Mouse (Mus musculus) limb, embryonic 12.5 days (tissue): ENCODE data around the gene Il12rb1. TPM values are rescaled to one million over a fixed set of nuclear protein-coding genes. Genes with fewer than 3 reads are reported as not detected.
A peak's percentile ranks its signal among the peaks of the same experiment; 100 is the strongest.

ENCODE experiments used
- ATAC-seq: fragments of 200-750 bp; cut with Nextera tagmentation; 2 replicates; pipeline ENCODE4 v1.8.0; 2017; ENCODE audit warnings: low read depth, moderate TSS enrichment; ENCODE audit not compliant: insufficient number of reproducible peaks, insufficient read depth, low FRiP score, low TSS enrichment
- H3K27ac ChIP-seq: fragments of 300-500 bp; sonication (generic); 2 replicates; pipeline ENCODE4 v1.5.1; 2016; ENCODE audit warnings: mild to moderate bottlenecking, moderate library complexity
- H3K27me3 ChIP-seq: fragments of 300-500 bp; sonication (generic); 2 replicates; pipeline ENCODE4 v1.6.1; 2016; ENCODE audit warnings: mild to moderate bottlenecking, moderate library complexity
- H3K36me3 ChIP-seq: fragments of 300-500 bp; sonication (generic); 2 replicates; pipeline ENCODE4 v1.6.1; 2016; ENCODE audit warnings: mild to moderate bottlenecking, moderate library complexity
- H3K4me1 ChIP-seq: fragments of 300-500 bp; sonication (generic); replicated peaks from 2 replicates; pipeline ENCODE4 v1.6.1; 2016
- H3K4me2 ChIP-seq: fragments of 300-500 bp; sonication (generic); 2 replicates; pipeline ENCODE4 v1.6.1; 2016; ENCODE audit warnings: mild to moderate bottlenecking, moderate library complexity
- H3K4me3 ChIP-seq: fragments of 300-500 bp; sonication (generic); replicated peaks from 2 replicates; pipeline ENCODE4 v1.5.1; 2016; ENCODE audit warnings: mild to moderate bottlenecking
- H3K9ac ChIP-seq: fragments of 300-500 bp; sonication (generic); replicated peaks from 2 replicates; pipeline ENCODE4 v1.6.1; 2016; ENCODE audit warnings: mild to moderate bottlenecking, moderate library complexity
- H3K9me3 ChIP-seq: fragments of 300-500 bp; sonication (generic); 2 replicates; pipeline ENCODE4 v1.6.1; 2016; ENCODE audit warnings: mild to moderate bottlenecking, moderate library complexity
- WGBS: fragments of 180-500 bp; shearing (Covaris S2); methylation state at CpG from one replicate; pipeline ENCODE4 v1.1.7; 2016; 5-methylcytosine and 5-hydroxymethylcytosine counted together
- polyA plus RNA-seq: library from polyadenylated mRNA; unstranded; fragments of >200 nt; fragmentation: Nextera tagmentation; extraction: Ambion mirVana; gene quantifications from 2 replicates; pipeline ENCODE4 v1.2.1, GENCODE M21; 2016

Il12rb1 gene
- polyA plus RNA-seq, 1 experiment from 2014 or later: not detected

DNA sequence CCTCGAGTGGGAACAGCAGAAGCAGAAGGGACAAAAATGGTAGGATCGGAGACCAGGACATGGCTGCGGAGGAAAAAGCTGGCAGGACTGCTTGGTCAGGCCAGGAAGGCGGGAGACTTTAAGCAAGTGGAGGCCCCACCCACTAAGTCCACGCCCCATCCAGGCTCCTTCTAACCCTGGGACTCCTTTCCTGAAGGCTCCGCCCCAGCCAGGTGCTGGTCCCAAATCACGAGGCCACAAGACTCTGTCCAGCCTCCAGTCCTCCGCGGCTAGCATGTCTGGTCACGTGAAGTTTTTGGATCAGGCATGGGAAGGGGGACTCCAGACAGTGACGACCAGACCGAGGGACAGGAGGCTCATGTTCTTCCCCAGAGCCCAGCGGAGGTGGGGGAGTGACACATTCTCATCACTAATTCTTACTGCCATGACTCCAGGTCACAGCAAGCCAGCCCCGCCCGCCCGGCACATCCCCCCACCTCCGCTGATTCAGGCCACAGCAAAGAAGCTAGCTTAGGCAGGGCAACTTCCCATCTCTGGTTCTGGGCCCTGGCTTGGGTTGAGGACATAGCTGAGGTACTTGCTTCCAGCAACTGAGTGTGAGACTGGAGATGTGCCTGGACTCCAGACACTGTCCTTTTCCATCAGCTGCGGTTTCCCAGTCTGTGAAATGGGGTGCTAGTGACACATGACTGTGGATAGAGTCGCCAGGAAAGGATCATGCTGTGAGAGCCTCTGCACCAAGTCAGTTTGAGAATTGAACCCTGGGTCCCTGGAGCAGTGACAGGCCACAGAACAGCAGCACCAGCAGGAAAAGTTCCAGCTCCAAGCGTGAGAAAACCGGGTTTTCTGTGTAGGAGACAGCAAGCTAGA is 41.4 kb upstream of the Il12rb1 start:
- no peak overlapping the region for H3K27ac ChIP-seq
- peak; percentile 17; the same call in 1 of the 2 replicates for ATAC-seq
- H3K4me1 ChIP-seq: peaks cover 15% of the 10 kb centered on the region
- H3K4me3 ChIP-seq: peak overlapping the region; percentile 45
- H3K4me2 ChIP-seq: peak overlapping the region; percentile 89
- H3K27me3 ChIP-seq: no peaks in the 10 kb centered on the region
- 7% methylated on average over 21 of the region's 21 CpGs for WGBS
- peak overlapping the region; percentile 66 for H3K9ac ChIP-seq
- peaks cover 42% of the 10 kb centered on the region for H3K36me3 ChIP-seq
- no peaks in the 10 kb centered on the region for H3K9me3 ChIP-seq

DNA sequence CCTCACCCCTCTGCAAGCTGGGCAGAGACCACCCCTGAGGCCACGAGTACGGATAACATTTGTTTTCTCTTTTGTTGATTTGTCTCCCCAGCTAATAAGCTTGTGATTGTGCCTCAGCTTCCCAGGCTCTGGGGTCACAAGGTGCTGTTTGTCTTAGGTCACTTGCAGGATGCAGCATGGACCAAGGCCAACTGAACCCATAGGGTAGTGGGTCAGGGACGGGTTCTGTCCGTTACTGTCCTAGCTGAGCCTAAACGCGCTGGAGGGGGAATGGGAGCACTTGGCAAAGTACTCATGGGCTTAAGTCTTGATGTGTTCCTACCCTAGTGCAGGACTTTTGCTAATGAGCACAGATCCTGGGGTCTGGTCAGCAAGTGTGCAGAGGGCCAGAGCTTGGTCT is 40.7 kb upstream of the Il12rb1 start:
- Histone ChIP-seq H3K9ac (0 out of 2 replicates have a peak overlapping the region, but pooled peaks have one; percentile 66), H3K27ac (no peak overlapping the region), H3K9me3 (no peaks in the 10 kb centered on the region), H3K4me2 (no peak overlapping the region), H3K4me3 (no peak overlapping the region), H3K36me3 (peaks cover 49% of the 10 kb centered on the region), H3K27me3 (no peaks in the 10 kb centered on the region), H3K4me1 (peaks cover 15% of the 10 kb centered on the region)
- WGBS: 93% methylated on average over 6 of the region's 6 CpGs
- no peak for ATAC-seq

DNA sequence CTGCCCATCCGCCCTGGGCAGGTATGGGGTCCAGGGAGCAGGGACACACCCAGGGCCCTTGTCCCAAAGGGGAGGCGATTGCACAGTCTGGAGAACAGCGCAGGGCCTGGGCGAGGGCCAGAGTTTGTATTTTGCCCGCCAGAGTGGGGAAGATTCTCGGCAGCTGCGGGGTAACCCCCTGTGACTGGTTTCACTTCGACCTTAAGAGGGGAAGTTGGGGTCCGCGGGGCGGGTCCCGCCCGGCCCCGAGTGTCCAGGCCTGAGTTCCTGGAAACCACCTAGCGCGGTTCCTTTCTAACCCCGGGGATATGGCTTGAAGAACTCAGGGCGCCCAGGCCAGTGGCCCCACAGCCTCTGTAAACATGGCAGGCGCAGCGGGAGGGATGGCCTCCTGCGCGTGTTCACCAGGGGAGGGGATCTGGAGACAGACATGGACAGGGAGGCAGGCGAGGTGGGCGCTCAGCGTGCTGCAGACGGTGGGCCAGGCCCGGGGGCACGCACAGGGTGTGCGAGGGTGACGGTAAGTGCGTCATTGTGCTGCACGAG is 39.9 kb upstream of the Il12rb1 start:
- Histone ChIP-seq H3K4me3 (no peak overlapping the region), H3K9ac (no peak overlapping the region), H3K27me3 (no peaks in the 10 kb centered on the region), H3K4me2 (no peak overlapping the region), H3K27ac (no peak overlapping the region), H3K4me1 (peaks cover 21% of the 10 kb centered on the region), H3K9me3 (no peaks in the 10 kb centered on the region), H3K36me3 (peaks cover 57% of the 10 kb centered on the region)
- no peak for ATAC-seq
- 95% methylated on average over 32 of the region's 32 CpGs for WGBS

DNA sequence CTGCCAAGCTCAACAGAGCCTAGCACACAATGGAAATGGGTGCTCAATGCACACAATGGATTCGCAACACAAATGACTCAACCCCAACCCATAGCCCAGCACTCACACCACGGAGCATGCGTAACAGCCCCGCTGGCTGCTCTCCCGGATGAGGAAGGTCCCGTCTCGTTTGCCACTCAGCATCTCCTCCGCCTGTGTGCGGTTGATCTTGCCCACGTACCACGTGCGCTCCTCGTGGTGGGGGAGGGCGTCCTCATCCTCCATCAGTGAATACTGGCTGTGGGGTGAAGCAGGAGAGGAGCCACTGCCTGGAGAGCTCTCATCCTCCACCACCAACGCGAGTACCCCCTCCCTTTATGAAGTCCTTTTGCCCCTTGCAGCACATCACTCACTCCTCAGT is 39.3 kb upstream of the Il12rb1 start:
- peaks cover 64% of the 10 kb centered on the region for H3K36me3 ChIP-seq
- no peak overlapping the region for H3K27ac ChIP-seq
- H3K4me3 ChIP-seq: no peak overlapping the region
- WGBS: 80% methylated on average over 16 of the region's 16 CpGs
- H3K27me3 ChIP-seq: no peaks in the 10 kb centered on the region
- ATAC-seq: no peak
- no peak overlapping the region for H3K4me2 ChIP-seq
- H3K9me3 ChIP-seq: no peaks in the 10 kb centered on the region
- H3K4me1 ChIP-seq: peaks cover 26% of the 10 kb centered on the region
- no peak overlapping the region for H3K9ac ChIP-seq

DNA sequence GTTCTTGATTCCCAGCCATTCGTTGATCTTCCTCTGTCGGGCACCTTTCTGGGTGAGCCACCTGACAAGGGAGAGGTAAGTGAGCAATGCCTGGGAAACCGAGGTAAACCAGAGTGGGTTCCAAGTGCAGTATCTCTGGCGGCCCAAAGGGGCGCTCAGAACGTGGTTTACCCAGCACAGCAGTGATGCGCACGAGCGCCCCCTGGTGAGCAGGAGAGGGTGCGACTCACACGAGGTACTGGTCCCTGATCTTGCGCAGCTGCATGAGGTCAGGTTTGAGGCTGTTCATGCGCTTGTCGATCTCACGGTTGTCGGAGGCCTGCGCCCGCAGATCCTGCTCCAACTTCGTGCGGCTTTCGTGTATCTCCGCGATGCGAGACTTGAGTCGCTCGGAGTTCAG is 38.9 kb upstream of the Il12rb1 start:
- Histone ChIP-seq H3K27ac (peak overlapping the region; percentile 35; the same call in 1 of the 2 replicates), H3K9ac (0 out of 2 replicates have a peak overlapping the region, but pooled peaks have one; percentile 8), H3K9me3 (no peaks in the 10 kb centered on the region), H3K4me1 (peaks cover 31% of the 10 kb centered on the region), H3K27me3 (no peaks in the 10 kb centered on the region), H3K36me3 (peaks cover 68% of the 10 kb centered on the region), H3K4me2 (no peak overlapping the region), H3K4me3 (0 out of 2 replicates have a peak overlapping the region, but pooled peaks have one; percentile 3)
- 0 out of 2 replicates have a peak, but pooled peaks have one; percentile 8 for ATAC-seq
- WGBS: 6% methylated on average over 26 of the region's 26 CpGs

DNA sequence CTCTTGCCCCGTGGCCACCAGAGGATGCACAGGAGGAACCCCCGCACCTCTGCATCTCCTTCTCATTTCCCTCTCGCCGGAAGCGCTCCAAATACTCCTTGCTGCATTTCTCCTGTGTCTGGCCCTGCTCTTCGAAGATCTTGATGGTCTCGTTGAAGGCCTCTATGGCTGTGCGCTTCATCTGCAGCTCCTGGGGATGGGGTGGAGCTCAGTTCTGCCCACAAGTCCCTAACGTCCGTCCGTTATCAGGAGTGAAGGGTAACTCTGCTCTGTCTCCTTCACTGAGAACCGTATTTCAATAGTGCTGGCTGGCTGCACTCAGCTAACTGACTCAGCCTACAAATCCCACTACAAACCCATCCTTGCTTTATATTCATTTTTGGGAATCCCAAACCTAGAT is 38.4 kb upstream of the Il12rb1 start:
- H3K27ac ChIP-seq: peak overlapping the region; percentile 35; the same call in 1 of the 2 replicates
- WGBS: 68% methylated on average over 12 of the region's 12 CpGs

DNA sequence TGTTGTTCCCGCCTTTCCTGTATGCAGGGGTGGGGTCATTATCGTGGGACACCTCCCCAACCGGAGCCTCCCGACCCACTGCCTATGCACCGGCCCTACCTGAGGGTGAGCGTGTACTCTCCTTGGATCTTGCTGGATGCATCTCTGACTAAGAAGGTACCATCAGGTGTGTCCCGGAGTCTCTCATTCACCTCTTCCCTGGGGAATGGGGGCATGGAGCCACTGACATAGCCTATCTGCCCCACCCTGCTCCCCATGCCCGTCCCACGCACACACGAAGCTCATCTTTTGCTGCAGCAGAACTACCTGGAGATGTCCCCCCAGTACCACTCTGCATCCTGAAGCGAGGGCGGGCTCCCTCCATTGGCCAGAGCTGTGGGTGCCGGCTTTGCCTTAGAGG is 37.5 kb upstream of the Il12rb1 start:
- no peak for ATAC-seq
- H3K27ac ChIP-seq: no peak overlapping the region
- WGBS: 93% methylated on average over 13 of the region's 13 CpGs
- no peaks in the 10 kb centered on the region for H3K9me3 ChIP-seq
- peaks cover 43% of the 10 kb centered on the region for H3K4me1 ChIP-seq
- H3K4me3 ChIP-seq: no peak overlapping the region
- no peaks in the 10 kb centered on the region for H3K27me3 ChIP-seq
- H3K36me3 ChIP-seq: peaks cover 76% of the 10 kb centered on the region
- H3K9ac ChIP-seq: no peak overlapping the region
- H3K4me2 ChIP-seq: no peak overlapping the region

More for the DNA sequence above, 38.4 kb upstream of the Il12rb1 start:
- peaks cover 73% of the 10 kb centered on the region for H3K36me3 ChIP-seq
- no peaks in the 10 kb centered on the region for H3K9me3 ChIP-seq
- no peak for ATAC-seq
- H3K4me2 ChIP-seq: no peak overlapping the region
- H3K4me1 ChIP-seq: peaks cover 36% of the 10 kb centered on the region
- no peak overlapping the region for H3K4me3 ChIP-seq
- H3K27me3 ChIP-seq: no peaks in the 10 kb centered on the region
- 0 out of 2 replicates have a peak overlapping the region, but pooled peaks have one; percentile 8 for H3K9ac ChIP-seq

DNA sequence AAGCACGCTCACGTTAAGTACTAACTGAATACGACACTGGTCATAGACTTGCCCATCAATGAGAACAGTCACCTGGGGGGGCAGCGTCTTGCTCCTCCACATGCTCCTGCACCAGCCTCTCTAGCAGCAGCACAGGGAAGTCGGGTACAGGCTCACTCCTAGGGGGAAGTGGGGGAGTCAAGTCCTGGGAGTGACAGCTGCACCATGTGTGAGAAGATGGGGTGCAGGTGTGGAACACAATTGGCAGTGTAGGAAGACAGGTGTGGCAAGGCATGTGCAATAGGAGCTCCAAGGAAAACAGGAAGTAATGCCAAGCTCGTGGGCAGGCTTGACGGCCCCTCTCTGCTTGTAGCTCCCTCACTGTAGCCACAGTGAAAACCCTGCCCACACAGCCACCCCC is 37.0 kb upstream of the Il12rb1 start:
- Histone ChIP-seq H3K27ac (no peak overlapping the region), H3K4me2 (no peak overlapping the region), H3K4me3 (no peak overlapping the region), H3K9me3 (no peaks in the 10 kb centered on the region), H3K27me3 (no peaks in the 10 kb centered on the region), H3K4me1 (peaks cover 42% of the 10 kb centered on the region), H3K36me3 (peaks cover 76% of the 10 kb centered on the region), H3K9ac (no peak overlapping the region)
- no peak for ATAC-seq
- 91% methylated on average over 7 of the region's 7 CpGs for WGBS

DNA sequence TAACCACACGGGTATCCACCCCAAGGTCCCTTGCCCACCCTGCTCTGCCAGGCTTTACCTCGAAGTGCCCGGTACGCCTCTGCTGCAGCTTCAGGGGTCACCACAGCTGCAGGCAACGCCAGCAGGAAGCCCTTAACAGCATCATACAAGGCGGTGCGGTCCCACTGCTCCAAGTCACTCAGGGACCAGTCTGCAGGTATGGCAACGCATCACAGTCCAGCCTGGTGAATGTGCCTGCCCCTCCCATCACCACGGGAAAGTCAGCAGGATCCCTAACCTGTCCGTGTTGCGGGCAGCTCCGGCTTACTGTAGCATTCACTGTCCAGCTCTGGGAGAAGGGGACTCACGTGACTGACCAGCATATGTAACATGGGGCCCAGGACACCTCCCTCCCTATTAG is 36.2 kb upstream of the Il12rb1 start:
- no peak overlapping the region for H3K27ac ChIP-seq
- no peak for ATAC-seq
- H3K4me3 ChIP-seq: no peak overlapping the region
- 95% methylated on average over 13 of the region's 13 CpGs for WGBS
- H3K4me2 ChIP-seq: no peak overlapping the region
- no peaks in the 10 kb centered on the region for H3K9me3 ChIP-seq
- peaks cover 33% of the 10 kb centered on the region for H3K4me1 ChIP-seq
- no peaks in the 10 kb centered on the region for H3K27me3 ChIP-seq
- peaks cover 76% of the 10 kb centered on the region for H3K36me3 ChIP-seq
- no peak overlapping the region for H3K9ac ChIP-seq

DNA sequence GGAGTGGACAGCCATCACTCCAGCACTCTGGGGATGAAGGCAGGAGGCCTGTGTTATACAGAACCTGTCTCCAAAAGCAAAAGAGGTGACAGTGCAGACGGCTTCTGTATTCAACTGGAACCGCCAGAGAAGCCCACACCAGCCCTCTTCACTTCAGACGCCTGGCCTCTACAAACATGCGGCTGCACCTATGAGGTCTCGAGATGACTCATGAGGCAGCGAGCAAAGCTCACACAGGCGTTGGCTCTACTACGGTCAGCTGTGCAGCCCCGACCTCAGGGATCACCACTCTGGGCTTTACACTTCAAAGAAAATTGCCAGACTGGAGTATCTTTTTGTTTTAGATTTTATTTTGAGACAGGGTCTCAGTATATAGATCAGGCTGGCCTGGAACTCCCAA is 35.4 kb upstream of the Il12rb1 start:
- no peak overlapping the region for H3K4me2 ChIP-seq
- no peak for ATAC-seq
- no peaks in the 10 kb centered on the region for H3K27me3 ChIP-seq
- H3K4me3 ChIP-seq: no peak overlapping the region
- 87% methylated on average over 9 of the region's 9 CpGs for WGBS
- peaks cover 72% of the 10 kb centered on the region for H3K36me3 ChIP-seq
- H3K27ac ChIP-seq: no peak overlapping the region
- H3K4me1 ChIP-seq: peaks cover 38% of the 10 kb centered on the region
- H3K9ac ChIP-seq: no peak overlapping the region
- H3K9me3 ChIP-seq: no peaks in the 10 kb centered on the region

DNA sequence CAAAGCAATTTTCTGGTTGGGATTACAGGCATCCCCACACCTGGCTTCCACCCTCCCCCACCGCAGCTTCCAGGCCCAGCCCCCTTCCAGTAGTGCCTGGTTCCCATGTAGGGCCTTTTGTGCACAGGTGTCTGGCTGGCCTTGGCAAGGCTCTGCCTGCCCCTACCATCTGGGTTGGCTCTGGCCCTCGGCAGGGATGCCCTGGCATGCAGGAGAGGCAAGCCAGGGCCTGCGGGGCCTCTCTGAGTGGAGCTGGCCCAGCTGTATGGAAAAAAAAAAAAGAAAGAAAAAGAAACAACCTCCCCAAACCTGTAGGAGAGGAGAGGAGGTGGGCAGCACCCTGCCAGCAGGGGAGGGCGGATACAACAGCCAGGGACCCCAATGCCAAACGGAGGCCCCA is 34.8 kb upstream of the Il12rb1 start:
- no peaks in the 10 kb centered on the region for H3K9me3 ChIP-seq
- 0 out of 2 replicates have a peak overlapping the region, but pooled peaks have one; percentile 13 for H3K4me2 ChIP-seq
- 81% methylated on average over 5 of the region's 5 CpGs for WGBS
- no peaks in the 10 kb centered on the region for H3K27me3 ChIP-seq
- H3K36me3 ChIP-seq: peaks cover 71% of the 10 kb centered on the region
- ATAC-seq: no peak
- 0 out of 2 replicates have a peak overlapping the region, but pooled peaks have one; percentile 37 for H3K27ac ChIP-seq
- peaks cover 43% of the 10 kb centered on the region for H3K4me1 ChIP-seq
- peak overlapping the region; percentile 96 for H3K9ac ChIP-seq
- H3K4me3 ChIP-seq: no peak overlapping the region
